Mouse (Mus musculus): Measurements from ENCODE around the gene Gm6408. TPM values are rescaled to one million over a fixed set of nuclear protein-coding genes. Genes with fewer than 3 reads are reported as not detected.

Gene Gm6408
- not detected in 4 replicates for total RNA-seq (2023; ENCODE audit: inconsistent age)

DNA sequence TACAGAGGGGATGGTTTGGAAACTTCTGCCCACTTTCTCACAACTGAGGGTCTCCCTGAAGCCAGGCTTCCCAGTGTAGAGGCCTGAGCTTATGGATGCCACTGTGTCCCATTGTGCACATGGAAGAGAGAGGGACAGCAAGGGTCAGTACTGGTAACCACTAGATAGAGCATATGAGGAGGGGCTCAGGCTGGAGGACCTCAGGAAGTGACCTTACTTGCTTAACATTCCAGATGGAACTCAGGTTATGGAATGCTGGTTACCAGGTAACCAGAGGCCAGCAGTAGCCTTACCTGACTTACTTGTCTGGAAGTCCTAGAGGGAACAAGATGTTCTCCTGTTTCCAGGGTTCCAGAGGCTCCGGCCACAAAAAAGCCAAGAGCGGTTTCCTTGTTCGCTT is at the start of gene Gm6408:
Gene Gm6408 (plus strand): TSS at position 301 of the 400 bp plus-strand sequence.

DNA sequence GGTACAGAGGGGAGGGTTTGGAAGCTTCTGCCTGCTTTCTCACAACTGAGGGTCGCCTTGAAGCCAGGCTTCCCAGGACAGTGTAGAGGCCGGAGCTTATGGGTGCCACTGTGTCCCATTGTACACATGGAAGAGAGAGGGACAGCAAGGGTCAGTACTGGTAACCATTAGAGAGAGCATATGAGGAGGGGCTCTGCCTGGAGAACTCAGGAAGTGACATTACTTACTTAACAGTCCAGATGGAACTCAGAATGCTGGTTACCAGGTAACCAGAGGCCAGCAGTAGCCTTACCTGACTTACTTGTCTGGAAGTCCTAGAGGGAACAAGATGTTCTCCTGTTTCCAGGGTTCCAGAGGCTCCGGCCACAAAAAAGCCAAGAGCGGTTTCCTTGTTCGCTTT is 9.3 kb downstream of the Gm6408 start, which contains the start of gene Gm6370:
Gene Gm6370 (plus strand): TSS at position 301 of the 400 bp plus-strand sequence.

DNA sequence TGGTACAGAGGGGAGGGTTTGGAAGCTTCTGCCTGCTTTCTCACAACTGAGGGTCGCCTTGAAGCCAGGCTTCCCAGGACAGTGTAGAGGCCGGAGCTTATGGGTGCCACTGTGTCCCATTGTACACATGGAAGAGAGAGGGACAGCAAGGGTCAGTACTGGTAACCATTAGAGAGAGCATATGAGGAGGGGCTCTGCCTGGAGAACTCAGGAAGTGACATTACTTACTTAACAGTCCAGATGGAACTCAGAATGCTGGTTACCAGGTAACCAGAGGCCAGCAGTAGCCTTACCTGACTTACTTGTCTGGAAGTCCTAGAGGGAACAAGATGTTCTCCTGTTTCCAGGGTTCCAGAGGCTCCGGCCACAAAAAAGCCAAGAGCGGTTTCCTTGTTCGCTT is 20.3 kb downstream of the Gm6408 start, which contains the start of gene 4930449I24Rik:
Gene 4930449I24Rik (plus strand): TSS at position 301 of the 400 bp plus-strand sequence.

DNA sequence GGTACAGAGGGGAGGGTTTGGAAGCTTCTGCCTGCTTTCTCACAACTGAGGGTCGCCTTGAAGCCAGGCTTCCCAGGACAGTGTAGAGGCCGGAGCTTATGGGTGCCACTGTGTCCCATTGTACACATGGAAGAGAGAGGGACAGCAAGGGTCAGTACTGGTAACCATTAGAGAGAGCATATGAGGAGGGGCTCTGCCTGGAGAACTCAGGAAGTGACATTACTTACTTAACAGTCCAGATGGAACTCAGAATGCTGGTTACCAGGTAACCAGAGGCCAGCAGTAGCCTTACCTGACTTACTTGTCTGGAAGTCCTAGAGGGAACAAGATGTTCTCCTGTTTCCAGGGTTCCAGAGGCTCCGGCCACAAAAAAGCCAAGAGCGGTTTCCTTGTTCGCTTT is 32.1 kb downstream of the Gm6408 start, which contains the start of gene Gm3402:
Gene Gm3402 (plus strand): TSS at position 301 of the 400 bp plus-strand sequence.

DNA sequence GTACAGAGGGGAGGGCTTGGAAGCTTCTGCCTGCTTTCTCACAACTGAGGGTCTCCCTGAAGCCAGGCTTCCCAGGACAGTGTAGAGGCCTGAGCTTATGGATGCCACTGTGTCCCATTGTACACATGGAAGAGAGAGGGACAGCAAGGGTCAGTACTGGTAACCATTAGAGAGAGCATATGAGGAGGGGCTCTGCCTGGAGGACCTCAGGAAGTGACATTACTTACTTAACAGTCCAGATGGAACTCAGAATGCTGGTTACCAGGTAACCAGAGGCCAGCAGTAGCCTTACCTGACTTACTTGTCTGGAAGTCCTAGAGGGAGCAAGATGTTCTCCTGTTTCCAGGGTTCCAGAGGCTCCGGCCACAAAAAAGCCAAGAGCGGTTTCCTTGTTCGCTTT is 43.7 kb downstream of the Gm6408 start, which contains the start of gene Gm3404:
Gene Gm3404 (plus strand): TSS at position 301 of the 400 bp plus-strand sequence.

Other genes starting within 250 kb of the Gm6408 start
- gene Wasf3, start 97.0 kb upstream of the Gm6408 start, total RNA-seq (2023; ENCODE audit: inconsistent age) = not detected in 4 replicates
- not detected in 4 replicates for gene Gm6370, start 9.4 kb downstream of the Gm6408 start, total RNA-seq (2023; ENCODE audit: inconsistent age)
- gene 4930449I24Rik, start 20.4 kb downstream of the Gm6408 start, total RNA-seq (2023; ENCODE audit: inconsistent age) = not detected in 4 replicates
- gene Gm3402, start 32.2 kb downstream of the Gm6408 start, total RNA-seq (2023; ENCODE audit: inconsistent age) = not detected in 4 replicates
- not detected in 4 replicates for gene Gm3404, start 43.8 kb downstream of the Gm6408 start, total RNA-seq (2023; ENCODE audit: inconsistent age)
- gene Gm3409, start 55.7 kb downstream of the Gm6408 start, total RNA-seq (2023; ENCODE audit: inconsistent age) = not detected in 4 replicates
- gene Gm3415, start 74.2 kb downstream of the Gm6408 start, total RNA-seq (2023; ENCODE audit: inconsistent age) = not detected in 4 replicates
- not detected in 4 replicates for gene Gpr12, start 103.3 kb downstream of the Gm6408 start, total RNA-seq (2023; ENCODE audit: inconsistent age)